Mouse (Mus musculus) ES-Bruce4 (cell line): ENCODE measurements around the gene Cebpb.

Experiments
- EP300 ChIP-seq: IDR thresholded peaks from 2 replicates; pipeline ENCODE4 v1.6.1; 2011; ENCODE audit warnings: low read depth, low read length; ENCODE audit not compliant: insufficient read depth
- POLR2A ChIP-seq: IDR thresholded peaks from one replicate; pipeline ENCODE4 v1.8.1; 2011; ENCODE audit warnings: low read length; ENCODE audit not compliant: insufficient read depth

- TF ChIP-seq POLR2A (no peak), EP300 (no peak)
Observed at GRCm38 (mm10) chr2:167680657-167681056, 8.1 kb upstream of the Cebpb start.
